Mouse (Mus musculus) MEL (cell line): ENCODE data around the gene Tapbpl.

Source experiments
- CTCF ChIP-seq, 3 experiments: IDR thresholded peaks in 2 of 3; conservative IDR thresholded peaks in 1 of 3; 2 replicates each; pipeline ENCODE4 v1.5.1; 2011 to 2012; ENCODE audit warnings: low read length in 3 of 3, low read depth in 2 of 3, mild to moderate bottlenecking in 2 of 3, improper control_type of control experiment in 1 of 3, inconsistent platforms in 1 of 3, mixed read lengths in 1 of 3, moderate library complexity in 1 of 3; ENCODE audit not compliant: control insufficient read depth in 1 of 3, insufficient read depth in 1 of 3, poor library complexity in 1 of 3, severe bottlenecking in 1 of 3
- EP300 ChIP-seq, 2 experiments: IDR thresholded peaks; 2 replicates each; pipeline ENCODE4 v1.6.1; 2011; ENCODE audit warnings: improper control_type of control experiment in 2 of 2, low read length in 2 of 2, low read depth in 1 of 2, mild to moderate bottlenecking in 1 of 2
- GATA1 ChIP-seq: IDR thresholded peaks from 2 replicates; pipeline ENCODE4 v1.6.1; 2011; ENCODE audit warnings: low read depth, low read length, improper control_type of control experiment
- JUND ChIP-seq: IDR thresholded peaks from 2 replicates; pipeline ENCODE4 v1.6.1; 2011; ENCODE audit warnings: low read depth, mild to moderate bottlenecking, improper control_type of control experiment, low read length
- MEF2A ChIP-seq: IDR thresholded peaks from 2 replicates; pipeline ENCODE4 v1.6.1; 2014; ENCODE audit warnings: low read depth, mild to moderate bottlenecking, inconsistent platforms, low read length, improper control_type of control experiment; ENCODE audit not compliant: poor library complexity, insufficient replicate concordance, severe bottlenecking; ENCODE audit errors: extremely low read depth
- MXI1 ChIP-seq: IDR thresholded peaks from 2 replicates; pipeline ENCODE4 v1.6.1; 2011; ENCODE audit warnings: mild to moderate bottlenecking, low read depth, low read length, improper control_type of control experiment
- POLR2A ChIP-seq, 2 experiments: IDR thresholded peaks; 2 replicates each; pipeline ENCODE4 v1.6.1; 2011 to 2012; ENCODE audit warnings: low read length in 2 of 2, mild to moderate bottlenecking in 2 of 2, control low read depth in 1 of 2, improper control_type of control experiment in 1 of 2, low read depth in 1 of 2, moderate library complexity in 1 of 2; ENCODE audit not compliant: control insufficient read depth in 1 of 2, insufficient read depth in 1 of 2, poor library complexity in 1 of 2
- POLR2AphosphoS2 ChIP-seq: IDR thresholded peaks from 2 replicates; pipeline ENCODE4 v1.6.1; 2011; ENCODE audit warnings: low read length, improper control_type of control experiment
- SIN3A ChIP-seq: IDR thresholded peaks from 2 replicates; pipeline ENCODE4 v1.6.1; 2012; ENCODE audit warnings: low read length, improper control_type of control experiment, inconsistent platforms
- SMC3 ChIP-seq: IDR thresholded peaks from 2 replicates; pipeline ENCODE4 v1.6.1; 2011; ENCODE audit warnings: low read depth, low read length, improper control_type of control experiment
- TAL1 ChIP-seq: IDR thresholded peaks from 2 replicates; pipeline ENCODE4 v1.6.1; 2012; ENCODE audit warnings: mild to moderate bottlenecking, inconsistent platforms, low read length, moderate library complexity, mixed read lengths
- USF2 ChIP-seq, 2 experiments: IDR thresholded peaks; 2 replicates each; pipeline ENCODE4 v1.6.1; 2011 to 2012; ENCODE audit warnings: improper control_type of control experiment in 2 of 2, low read length in 2 of 2, borderline replicate concordance in 1 of 2, inconsistent platforms in 1 of 2, low read depth in 1 of 2, mild to moderate bottlenecking in 1 of 2; ENCODE audit not compliant: insufficient read depth in 1 of 2
- ZNF384 ChIP-seq: IDR thresholded peaks from 2 replicates; pipeline ENCODE4 v1.6.1; 2012; ENCODE audit warnings: low read depth, mild to moderate bottlenecking, inconsistent platforms, low read length, improper control_type of control experiment

DNA sequence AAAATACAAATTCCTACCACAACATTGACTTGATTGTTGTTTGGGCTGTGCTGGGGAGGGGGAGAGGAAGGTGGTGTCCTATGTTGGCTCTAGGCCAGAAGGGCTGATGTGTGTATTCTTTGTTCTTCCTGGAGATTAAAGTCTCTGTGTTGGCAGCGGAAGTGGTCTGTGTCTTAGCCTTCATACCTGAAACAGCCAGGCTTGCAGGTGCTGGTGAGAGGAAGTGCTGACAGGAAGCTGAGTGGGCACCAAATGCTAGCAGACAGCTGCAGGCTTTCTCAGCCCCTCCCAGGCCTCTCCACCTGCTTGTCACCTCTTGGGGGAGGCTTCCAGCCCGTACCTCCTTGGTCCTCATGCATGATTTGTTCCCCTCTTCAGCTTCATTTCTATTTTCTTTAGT, 9.5 kb downstream of the Tapbpl start:
- no peak for TF ChIP-seq USF2 (IDR thresholded peaks at IDR 0.05; ENCODE audit: borderline replicate concordance in 1 of 2, insufficient read depth in 1 of 2, low read depth in 1 of 2, low read length in 2 of 2)
- no peak for TF ChIP-seq JUND
- TF ChIP-seq MXI1, result no peak
- no peak for TF ChIP-seq MEF2A
- TF ChIP-seq TAL1, result no peak
- TF ChIP-seq POLR2AphosphoS2, result no peak
- no peak for TF ChIP-seq POLR2A (IDR thresholded peaks at IDR 0.05; ENCODE audit: control insufficient read depth in 1 of 2, insufficient read depth in 1 of 2, low read depth in 1 of 2, low read length in 2 of 2, poor library complexity in 1 of 2)
- TF ChIP-seq SIN3A, result no peak
- no peak for TF ChIP-seq CTCF (IDR thresholded peaks at IDR 0.05 in 2 of 3, conservative IDR thresholded peaks at IDR 0.05 in 1 of 3; ENCODE audit: control insufficient read depth in 1 of 3, insufficient read depth in 1 of 3, low read depth in 2 of 3, low read length in 3 of 3, poor library complexity in 1 of 3, severe bottlenecking in 1 of 3)
- no peak for TF ChIP-seq EP300 (IDR thresholded peaks at IDR 0.05; ENCODE audit: low read depth in 1 of 2, low read length in 2 of 2)
- no peak for TF ChIP-seq SMC3
- TF ChIP-seq GATA1, result no peak
- TF ChIP-seq ZNF384, result no peak
